Mouse (Mus musculus) thymus, adult 2 months (tissue): ENCODE results near the gene Stim1. TPM values are rescaled to one million over a fixed set of nuclear protein-coding genes. Genes with fewer than 3 reads are reported as not detected.

Experiments used
- DNase-seq: peaks from one replicate; pipeline ENCODE4 v3.0.0; 2021
- H3K27ac ChIP-seq: fragments of 200-500 bp; 2 replicates; pipeline ENCODE4 v1.5.1; 2012; ENCODE audit warnings: low read length, control low read depth; ENCODE audit not compliant: control insufficient read depth, insufficient read depth
- H3K27me3 ChIP-seq: fragments of 200-500 bp; 2 replicates; pipeline ENCODE4 v1.6.1; 2012; ENCODE audit warnings: mild to moderate bottlenecking, low read length, moderate library complexity, mixed read lengths; ENCODE audit not compliant: control insufficient read depth, insufficient read depth
- H3K36me3 ChIP-seq: fragments of 200-500 bp; 2 replicates; pipeline ENCODE4 v1.6.1; 2012; ENCODE audit warnings: mild to moderate bottlenecking, low read length, moderate library complexity; ENCODE audit not compliant: control insufficient read depth, insufficient read depth
- H3K4me1 ChIP-seq: fragments of 200-500 bp; replicated peaks from 2 replicates; pipeline ENCODE4 v1.6.1; 2012; ENCODE audit warnings: low read length; ENCODE audit not compliant: control insufficient read depth, insufficient read depth
- H3K4me3 ChIP-seq: fragments of 200-500 bp; 2 replicates; pipeline ENCODE4 v1.5.1; 2012; ENCODE audit warnings: mild to moderate bottlenecking, low read length, control low read depth, moderate library complexity; ENCODE audit not compliant: control insufficient read depth, insufficient read depth
- CTCF ChIP-seq: fragments of 200-500 bp; IDR thresholded peaks from 2 replicates; pipeline ENCODE4 v1.5.1; 2012; ENCODE audit warnings: mild to moderate bottlenecking, control low read depth, low read length, moderate library complexity, borderline replicate concordance; ENCODE audit not compliant: control insufficient read depth, poor library complexity, insufficient read depth; ENCODE audit errors: extremely low read depth
- POLR2A ChIP-seq: fragments of 200-500 bp; IDR thresholded peaks from 2 replicates; pipeline ENCODE4 v1.6.1; 2012; ENCODE audit warnings: mild to moderate bottlenecking, low read length, control low read depth, moderate library complexity; ENCODE audit not compliant: control insufficient read depth, poor library complexity, insufficient read depth; ENCODE audit errors: extremely low read depth
- WGBS: fragments of 180-500 bp; shearing (Covaris S2); methylation state at CpG from one replicate; pipeline ENCODE4 v1.1.7; 2018; 5-methylcytosine and 5-hydroxymethylcytosine counted together
- polyA plus RNA-seq: library from polyadenylated mRNA; depleted of rRNA; stranded (reverse); fragments of >200 nt; gene quantifications from 2 replicates; pipeline ENCODE4 v1.2.3, GENCODE M21; 2012

Stim1 gene
- polyA plus RNA-seq, 1 experiment, result 98.6 TPM

DNA sequence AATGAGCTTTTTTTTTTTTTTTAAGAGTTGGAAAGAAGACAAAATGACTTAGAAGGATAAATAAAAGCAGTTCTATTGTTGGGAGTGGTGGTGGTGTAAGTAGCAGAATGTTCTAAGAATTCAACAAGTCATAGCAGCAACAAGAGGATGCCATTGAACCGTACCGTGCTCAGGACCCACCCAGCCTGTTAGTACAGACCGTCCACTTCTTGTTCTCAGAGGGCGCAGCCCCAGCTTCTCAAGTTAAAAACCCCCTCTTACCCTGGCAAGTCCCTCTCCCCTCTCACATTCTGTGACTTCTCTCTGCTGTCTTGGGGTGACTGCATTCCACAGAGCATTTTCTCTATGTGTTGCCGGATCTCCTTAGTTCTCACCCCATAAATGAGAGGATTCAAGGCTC is 209.0 kb downstream of the Stim1 start:
- H3K4me1 ChIP-seq, result no peaks in the 10 kb centered on the region
- H3K27ac ChIP-seq, result no peak overlapping the region
- no peak for TF ChIP-seq POLR2A
- no peak for DNase-seq
- WGBS, result 97% methylated on average over 5 of the region's 5 CpGs
- H3K36me3 ChIP-seq, result no peaks in the 10 kb centered on the region
- H3K4me3 ChIP-seq, result no peak overlapping the region
- no peaks in the 10 kb centered on the region for H3K27me3 ChIP-seq

DNA sequence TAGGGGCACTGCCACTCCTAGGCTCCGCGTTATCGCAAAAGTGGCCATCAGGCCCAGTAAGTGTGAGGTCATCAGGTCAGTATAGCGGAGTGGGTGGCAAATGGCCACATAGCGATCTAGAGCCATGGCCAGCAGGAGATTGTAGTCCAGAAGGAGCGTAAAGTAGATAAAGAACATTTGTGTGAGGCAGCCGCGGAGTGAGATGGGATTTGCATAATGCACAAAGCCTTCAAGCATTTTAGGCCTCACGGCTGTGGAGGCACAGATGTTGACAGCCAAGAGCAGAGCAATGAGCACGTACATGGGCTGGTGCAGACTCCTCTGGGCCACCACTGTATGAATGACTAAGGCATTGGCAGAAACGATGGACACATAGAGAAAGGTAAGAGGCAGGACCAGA is 209.8 kb downstream of the Stim1 start:
- no peaks in the 10 kb centered on the region for H3K27me3 ChIP-seq
- no peak for DNase-seq
- 95% methylated on average over 11 of the region's 11 CpGs for WGBS
- TF ChIP-seq CTCF, result no peak
- TF ChIP-seq POLR2A, result no peak
- H3K27ac ChIP-seq, result no peak overlapping the region
- H3K4me3 ChIP-seq, result no peak overlapping the region
- no peaks in the 10 kb centered on the region for H3K36me3 ChIP-seq
- no peaks in the 10 kb centered on the region for H3K4me1 ChIP-seq

DNA sequence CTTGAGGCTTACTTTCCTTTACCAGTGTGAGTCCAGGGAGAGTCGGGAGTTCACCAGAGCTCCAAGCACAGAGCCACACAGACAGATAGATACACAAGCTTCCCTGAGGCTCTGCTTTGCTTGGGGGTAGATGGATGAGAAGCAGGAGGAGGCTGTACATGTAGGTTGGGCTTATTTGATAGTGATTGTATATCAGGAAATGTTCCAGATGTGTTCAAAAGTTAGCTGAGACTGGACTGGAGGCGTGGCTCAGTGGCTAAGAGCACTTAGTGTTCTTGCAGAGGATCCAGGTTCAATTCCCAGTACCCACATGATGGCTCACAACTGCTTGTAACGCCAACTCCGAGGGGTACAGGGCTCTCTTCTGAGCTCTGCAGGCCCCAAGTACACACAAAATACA is 210.8 kb downstream of the Stim1 start:
- TF ChIP-seq POLR2A (no peak), CTCF (no peak)
- Histone ChIP-seq H3K4me3 (no peak overlapping the region), H3K27ac (no peak overlapping the region), H3K4me1 (no peaks in the 10 kb centered on the region), H3K36me3 (no peaks in the 10 kb centered on the region), H3K27me3 (no peaks in the 10 kb centered on the region)
- no peak for DNase-seq
- 93% methylated on average over 4 of the region's 4 CpGs for WGBS

DNA sequence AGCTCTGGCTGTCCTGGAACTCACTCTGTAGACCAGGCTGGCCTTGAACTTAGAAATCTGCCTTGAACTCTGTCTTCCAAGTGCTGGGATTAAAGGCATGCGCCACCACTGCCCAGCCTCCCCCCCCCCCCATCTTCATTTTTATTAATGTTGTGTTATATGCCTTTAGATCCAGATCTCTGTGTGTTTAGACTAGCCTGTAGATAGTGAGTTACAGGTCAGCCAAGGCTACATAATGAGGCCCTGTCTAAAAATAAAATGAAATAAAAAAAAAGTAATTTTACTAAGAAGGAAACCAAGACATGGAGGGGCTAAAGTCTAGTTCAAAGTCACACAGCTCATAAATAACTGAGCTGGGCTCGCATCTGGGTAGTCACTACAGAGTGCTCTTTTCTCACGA is 211.3 kb downstream of the Stim1 start:
- DNase-seq, result no peak
- H3K4me1 ChIP-seq, result no peaks in the 10 kb centered on the region
- H3K36me3 ChIP-seq, result no peaks in the 10 kb centered on the region
- TF ChIP-seq CTCF (no peak), POLR2A (no peak)
- no peak overlapping the region for H3K4me3 ChIP-seq
- no peak overlapping the region for H3K27ac ChIP-seq
- WGBS, result 69% methylated on average over 3 of the region's 3 CpGs
- no peaks in the 10 kb centered on the region for H3K27me3 ChIP-seq

DNA sequence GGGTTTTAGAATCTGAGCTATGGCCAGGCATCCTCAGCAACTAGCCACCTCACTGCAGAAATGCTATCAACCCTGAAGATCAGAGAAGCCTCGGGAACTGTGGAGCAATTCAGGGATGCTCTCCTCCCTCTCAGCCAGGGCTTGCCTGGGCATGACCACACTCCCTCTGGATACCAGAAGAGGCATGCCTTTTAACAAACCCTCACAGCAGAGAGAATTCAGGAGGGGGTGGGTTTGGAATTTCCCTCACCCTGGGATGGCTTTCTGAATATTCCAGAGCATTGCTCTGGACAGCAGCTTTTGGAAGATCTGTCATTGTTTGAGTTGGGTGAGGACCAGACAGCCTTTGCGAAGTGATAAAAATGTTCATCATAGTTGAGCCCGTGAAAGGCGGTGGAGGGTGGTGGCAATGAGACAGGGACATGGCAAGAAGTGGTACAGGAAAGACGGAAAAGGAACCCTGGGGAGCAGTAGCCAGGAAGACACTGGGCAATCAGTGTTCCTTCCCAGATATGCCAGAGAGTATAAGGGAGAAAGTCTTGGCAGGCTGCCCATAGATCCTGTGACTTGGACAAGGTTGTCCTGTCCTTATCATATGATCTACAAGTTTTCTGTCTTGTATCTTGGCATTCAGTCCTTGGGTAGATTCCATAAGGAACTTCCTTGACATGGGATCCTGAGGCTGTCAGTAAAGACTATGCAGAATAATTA is 211.9 kb downstream of the Stim1 start:
- Histone ChIP-seq H3K4me3 (no peak overlapping the region), H3K4me1 (no peaks in the 10 kb centered on the region), H3K27me3 (no peaks in the 10 kb centered on the region), H3K36me3 (no peaks in the 10 kb centered on the region), H3K27ac (peak overlapping the region; percentile 28; the same call in 1 of the 2 replicates)
- no peak for DNase-seq
- TF ChIP-seq POLR2A (no peak), CTCF (no peak)
- 87% methylated on average over 5 of the region's 5 CpGs for WGBS

DNA sequence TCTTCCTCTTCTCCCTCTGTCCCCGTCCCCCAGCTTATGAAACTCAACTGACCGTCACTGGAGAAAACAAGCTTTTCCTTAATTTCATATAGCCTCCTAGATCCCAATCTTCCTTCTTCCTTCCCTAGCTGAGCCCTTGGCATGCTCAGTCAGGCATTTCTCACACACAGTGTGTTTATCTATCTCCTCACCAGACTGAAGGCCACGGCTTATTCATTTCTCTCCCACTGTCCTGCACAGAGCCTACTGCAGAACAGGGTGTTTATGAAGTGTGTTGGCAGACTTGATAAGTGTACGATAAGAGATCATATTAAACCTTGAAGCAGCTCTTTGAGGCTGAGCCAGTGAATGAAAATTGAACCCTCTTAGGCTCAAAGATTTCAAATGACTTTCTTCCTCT is 213.2 kb downstream of the Stim1 start:
- H3K36me3 ChIP-seq, result no peaks in the 10 kb centered on the region
- WGBS, result 89% methylated on average over 4 of the region's 4 CpGs
- H3K27me3 ChIP-seq, result no peaks in the 10 kb centered on the region
- H3K27ac ChIP-seq, result no peak overlapping the region
- DNase-seq, result no peak
- no peak for TF ChIP-seq CTCF
- TF ChIP-seq POLR2A, result no peak
- no peak overlapping the region for H3K4me3 ChIP-seq
- H3K4me1 ChIP-seq, result no peaks in the 10 kb centered on the region

DNA sequence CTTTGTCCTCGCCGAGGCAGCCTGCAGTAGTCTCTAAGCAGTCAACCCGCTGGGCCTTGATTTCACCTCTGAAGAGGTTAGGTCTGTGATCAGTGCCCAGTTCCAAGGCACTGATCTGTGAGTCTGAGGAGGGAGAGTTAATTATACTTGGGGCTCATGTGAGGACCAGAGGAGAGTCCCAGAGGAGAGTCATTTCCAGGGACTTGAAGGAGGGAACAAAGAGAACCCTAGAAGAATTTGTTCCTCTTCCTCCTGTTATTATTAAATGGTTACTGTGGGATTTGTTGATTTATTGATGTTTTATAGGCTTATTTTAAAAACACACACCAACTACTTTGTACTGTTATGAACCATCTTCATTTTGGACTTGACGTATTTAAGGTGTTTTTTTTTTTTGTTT is 214.0 kb downstream of the Stim1 start, which contains the start of gene Olfr543:
Gene Olfr543 (minus strand): TSS at position 101 of the 400 bp plus-strand sequence.
- Histone ChIP-seq H3K27me3 (no peaks in the 10 kb centered on the region), H3K36me3 (no peaks in the 10 kb centered on the region), H3K4me3 (no peak within 1 kb of the TSS), H3K4me1 (no peaks in the 10 kb centered on the region), H3K27ac (no peak within 1 kb of the TSS)
- DNase-seq, result no peak
- 96% methylated on average over 4 of the region's 4 CpGs for WGBS
- TF ChIP-seq POLR2A (no peak), CTCF (no peak)
